Mouse (Mus musculus): ENCODE results near the gene Hmcn1. TPM values are rescaled to one million over a fixed set of nuclear protein-coding genes. Genes with fewer than 3 reads are reported as not detected.

Gene Hmcn1
- polyA plus RNA-seq, 1 experiment from 2014 or later = 6.3 TPM

GRCm38 (mm10) chr1:150878421-150878820 lies 114.8 kb downstream of the Hmcn1 start:
- 41% methylated on average over 7 of the region's 7 CpGs for WGBS
- no peaks in the 10 kb centered on the region for H3K27me3 ChIP-seq (replicated peaks; ENCODE audit: control insufficient read depth, insufficient read depth, low read length)
- no peaks in the 10 kb centered on the region for H3K9me3 ChIP-seq (ENCODE audit: control insufficient read depth, low read length)
- no peak overlapping the region; the same call in 1 of the 2 replicates for H3K4me2 ChIP-seq (ENCODE audit: low read length)
- no peak for DNase-seq (ENCODE audit: low spot score)
- peaks cover 4% of the 10 kb centered on the region; the same call in 1 of the 2 replicates for H3K4me1 ChIP-seq (replicated peaks; ENCODE audit: control insufficient read depth, insufficient read depth, low read length)
- no peaks in the 10 kb centered on the region for H3K36me3 ChIP-seq (ENCODE audit: control insufficient read depth, insufficient read depth, low read length)
- H3K9ac ChIP-seq (ENCODE audit: low read length) = no peak overlapping the region
- H3K4me3 ChIP-seq (ENCODE audit: low read depth, low read length) = no peak overlapping the region
- H3K27ac ChIP-seq (ENCODE audit: low read depth) = 0 out of 2 replicates have a peak overlapping the region, but pooled peaks have one; percentile 19
- no peak for ATAC-seq (replicated peaks; ENCODE audit: low FRiP score, low TSS enrichment, low read depth)

GRCm38 (mm10) chr1:150877920-150878319 lies 115.3 kb downstream of the Hmcn1 start:
- Histone ChIP-seq H3K27me3 (replicated peaks; ENCODE audit: control insufficient read depth, insufficient read depth, low read length) (no peaks in the 10 kb centered on the region), H3K27ac (ENCODE audit: low read depth) (peak overlapping the region; percentile 19; the same call in 1 of the 2 replicates), H3K4me2 (ENCODE audit: low read length) (no peak overlapping the region; the same call in 1 of the 2 replicates), H3K9ac (ENCODE audit: low read length) (no peak overlapping the region), H3K36me3 (ENCODE audit: control insufficient read depth, insufficient read depth, low read length) (no peaks in the 10 kb centered on the region), H3K4me3 (ENCODE audit: low read depth, low read length) (no peak overlapping the region), H3K9me3 (ENCODE audit: control insufficient read depth, low read length) (no peaks in the 10 kb centered on the region), H3K4me1 (replicated peaks; ENCODE audit: control insufficient read depth, insufficient read depth, low read length) (peaks cover 6% of the 10 kb centered on the region)
- WGBS = 35% methylated on average over 4 of the region's 4 CpGs
- no peak for ATAC-seq (replicated peaks; ENCODE audit: low FRiP score, low TSS enrichment, low read depth)
- DNase-seq (ENCODE audit: low spot score) = no peak

- 82% methylated on average over 5 of the region's 5 CpGs for WGBS
- H3K4me2 ChIP-seq (ENCODE audit: low read length) = no peak overlapping the region
- no peak for DNase-seq (ENCODE audit: low spot score)
- no peaks in the 10 kb centered on the region for H3K36me3 ChIP-seq (ENCODE audit: control insufficient read depth, insufficient read depth, low read length)
- H3K4me1 ChIP-seq (replicated peaks; ENCODE audit: control insufficient read depth, insufficient read depth, low read length) = peaks cover 6% of the 10 kb centered on the region
- no peak overlapping the region for H3K4me3 ChIP-seq (ENCODE audit: low read depth, low read length)
- no peaks in the 10 kb centered on the region for H3K27me3 ChIP-seq (replicated peaks; ENCODE audit: control insufficient read depth, insufficient read depth, low read length)
- H3K9me3 ChIP-seq (ENCODE audit: control insufficient read depth, low read length) = no peaks in the 10 kb centered on the region
- no peak overlapping the region for H3K9ac ChIP-seq (ENCODE audit: low read length)
- no peak overlapping the region for H3K27ac ChIP-seq (ENCODE audit: low read depth)
- ATAC-seq (replicated peaks; ENCODE audit: low FRiP score, low TSS enrichment, low read depth) = no peak
Measured at GRCm38 (mm10) chr1:150874025-150874424, 119.2 kb downstream of the Hmcn1 start.

- DNase-seq (ENCODE audit: low spot score) = no peak
- Histone ChIP-seq H3K36me3 (ENCODE audit: control insufficient read depth, insufficient read depth, low read length) (no peaks in the 10 kb centered on the region), H3K27me3 (replicated peaks; ENCODE audit: control insufficient read depth, insufficient read depth, low read length) (no peaks in the 10 kb centered on the region), H3K9ac (ENCODE audit: low read length) (no peak overlapping the region), H3K4me3 (ENCODE audit: low read depth, low read length) (no peak overlapping the region), H3K9me3 (ENCODE audit: control insufficient read depth, low read length) (no peaks in the 10 kb centered on the region), H3K27ac (ENCODE audit: low read depth) (no peak overlapping the region), H3K4me1 (replicated peaks; ENCODE audit: control insufficient read depth, insufficient read depth, low read length) (peaks cover 3% of the 10 kb centered on the region; the same call in 1 of the 2 replicates), H3K4me2 (ENCODE audit: low read length) (peak overlapping the region; percentile 18; the same call in 1 of the 2 replicates)
- 23% methylated on average over 6 of the region's 6 CpGs for WGBS
- no peak for ATAC-seq (replicated peaks; ENCODE audit: low FRiP score, low TSS enrichment, low read depth)
Measured at GRCm38 (mm10) chr1:150873231-150873630, 120.0 kb downstream of the Hmcn1 start.

GRCm38 (mm10) chr1:150872105-150872504 lies 121.1 kb downstream of the Hmcn1 start:
- Histone ChIP-seq H3K4me2 (ENCODE audit: low read length) (no peak overlapping the region), H3K9ac (ENCODE audit: low read length) (no peak overlapping the region), H3K4me3 (ENCODE audit: low read depth, low read length) (no peak overlapping the region), H3K27ac (ENCODE audit: low read depth) (no peak overlapping the region), H3K36me3 (ENCODE audit: control insufficient read depth, insufficient read depth, low read length) (no peaks in the 10 kb centered on the region), H3K4me1 (replicated peaks; ENCODE audit: control insufficient read depth, insufficient read depth, low read length) (peaks cover 3% of the 10 kb centered on the region; the same call in 1 of the 2 replicates), H3K27me3 (replicated peaks; ENCODE audit: control insufficient read depth, insufficient read depth, low read length) (no peaks in the 10 kb centered on the region), H3K9me3 (ENCODE audit: control insufficient read depth, low read length) (no peaks in the 10 kb centered on the region)
- WGBS = 48% methylated on average over 3 of the region's 3 CpGs
- ATAC-seq (replicated peaks; ENCODE audit: low FRiP score, low TSS enrichment, low read depth) = no peak
- no peak for DNase-seq (ENCODE audit: low spot score)

- Histone ChIP-seq H3K4me2 (ENCODE audit: low read length) (no peak overlapping the region), H3K27me3 (replicated peaks; ENCODE audit: control insufficient read depth, insufficient read depth, low read length) (no peaks in the 10 kb centered on the region), H3K27ac (ENCODE audit: low read depth) (no peak overlapping the region), H3K9me3 (ENCODE audit: control insufficient read depth, low read length) (no peaks in the 10 kb centered on the region), H3K4me3 (ENCODE audit: low read depth, low read length) (no peak overlapping the region), H3K4me1 (replicated peaks; ENCODE audit: control insufficient read depth, insufficient read depth, low read length) (peaks cover 3% of the 10 kb centered on the region; the same call in 1 of the 2 replicates), H3K9ac (ENCODE audit: low read length) (no peak overlapping the region), H3K36me3 (ENCODE audit: control insufficient read depth, insufficient read depth, low read length) (no peaks in the 10 kb centered on the region)
- DNase-seq (ENCODE audit: low spot score) (no peak), ATAC-seq (replicated peaks; ENCODE audit: low FRiP score, low TSS enrichment, low read depth) (no peak)
Measured at GRCm38 (mm10) chr1:150869189-150869588, 124.0 kb downstream of the Hmcn1 start.

GRCm38 (mm10) chr1:150866615-150867014 lies 126.6 kb downstream of the Hmcn1 start:
- Histone ChIP-seq H3K36me3 (ENCODE audit: control insufficient read depth, insufficient read depth, low read length) (no peaks in the 10 kb centered on the region), H3K4me1 (replicated peaks; ENCODE audit: control insufficient read depth, insufficient read depth, low read length) (no peaks in the 10 kb centered on the region), H3K27me3 (replicated peaks; ENCODE audit: control insufficient read depth, insufficient read depth, low read length) (no peaks in the 10 kb centered on the region), H3K9ac (ENCODE audit: low read length) (no peak overlapping the region), H3K4me2 (ENCODE audit: low read length) (no peak overlapping the region), H3K27ac (ENCODE audit: low read depth) (no peak overlapping the region), H3K4me3 (ENCODE audit: low read depth, low read length) (no peak overlapping the region), H3K9me3 (ENCODE audit: control insufficient read depth, low read length) (no peaks in the 10 kb centered on the region)
- WGBS = 54% methylated on average over 5 of the region's 5 CpGs
- no peak for ATAC-seq (replicated peaks; ENCODE audit: low FRiP score, low TSS enrichment, low read depth)
- no peak for DNase-seq (ENCODE audit: low spot score)

GRCm38 (mm10) chr1:150857779-150858178 lies 135.5 kb downstream of the Hmcn1 start:
- DNase-seq (ENCODE audit: low spot score) (no peak), ATAC-seq (replicated peaks; ENCODE audit: low FRiP score, low TSS enrichment, low read depth) (no peak)
- no peaks in the 10 kb centered on the region for H3K36me3 ChIP-seq (ENCODE audit: control insufficient read depth, insufficient read depth, low read length)
- 92% methylated on average over 2 of the region's 2 CpGs for WGBS
- H3K9me3 ChIP-seq (ENCODE audit: control insufficient read depth, low read length) = no peaks in the 10 kb centered on the region
- H3K9ac ChIP-seq (ENCODE audit: low read length) = no peak overlapping the region
- no peaks in the 10 kb centered on the region for H3K4me1 ChIP-seq (replicated peaks; ENCODE audit: control insufficient read depth, insufficient read depth, low read length)
- no peak overlapping the region for H3K4me3 ChIP-seq (ENCODE audit: low read depth, low read length)
- no peak overlapping the region for H3K27ac ChIP-seq (ENCODE audit: low read depth)
- no peaks in the 10 kb centered on the region for H3K27me3 ChIP-seq (replicated peaks; ENCODE audit: control insufficient read depth, insufficient read depth, low read length)
- no peak overlapping the region for H3K4me2 ChIP-seq (ENCODE audit: low read length)

- no peak overlapping the region for H3K27ac ChIP-seq (ENCODE audit: low read depth)
- no peaks in the 10 kb centered on the region for H3K9me3 ChIP-seq (ENCODE audit: control insufficient read depth, low read length)
- DNase-seq (ENCODE audit: low spot score) = no peak
- H3K36me3 ChIP-seq (ENCODE audit: control insufficient read depth, insufficient read depth, low read length) = no peaks in the 10 kb centered on the region
- H3K4me3 ChIP-seq (ENCODE audit: low read depth, low read length) = no peak overlapping the region
- H3K27me3 ChIP-seq (replicated peaks; ENCODE audit: control insufficient read depth, insufficient read depth, low read length) = no peaks in the 10 kb centered on the region
- H3K9ac ChIP-seq (ENCODE audit: low read length) = no peak overlapping the region
- ATAC-seq (replicated peaks; ENCODE audit: low FRiP score, low TSS enrichment, low read depth) = no peak
- no peaks in the 10 kb centered on the region for H3K4me1 ChIP-seq (replicated peaks; ENCODE audit: control insufficient read depth, insufficient read depth, low read length)
- WGBS = 89% methylated on average over 6 of the region's 6 CpGs
- no peak overlapping the region for H3K4me2 ChIP-seq (ENCODE audit: low read length)
Measured at GRCm38 (mm10) chr1:150833448-150833847, 159.8 kb downstream of the Hmcn1 start.

Measured in intestine, embryonic 14.5 days (tissue).